ENCODE assay signal across 12 mouse cellular contexts in the genomic region with DNA sequence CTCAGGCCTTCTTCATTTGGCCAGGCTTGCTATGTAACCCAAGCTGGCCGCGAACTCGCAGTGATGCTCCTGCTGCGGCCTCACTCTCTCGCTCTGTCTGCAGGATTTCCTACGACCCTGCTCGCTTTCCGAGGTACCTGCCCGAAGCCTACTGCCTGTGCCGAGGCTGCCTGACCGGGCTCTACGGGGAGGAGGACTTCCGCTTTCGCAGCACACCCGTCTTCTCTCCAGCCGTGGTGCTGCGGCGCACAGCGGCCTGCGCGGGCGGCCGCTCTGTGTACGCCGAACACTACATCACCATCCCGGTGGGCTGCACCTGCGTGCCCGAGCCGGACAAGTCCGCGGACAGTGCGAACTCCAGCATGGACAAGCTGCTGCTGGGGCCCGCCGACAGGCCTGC. TPM values are rescaled to one million over a fixed set of nuclear protein-coding genes. Genes with fewer than 3 reads are reported as not detected.
DNase-seq lines count a peak whose midpoint lies in the region; ATAC-seq and TF ChIP-seq lines count a peak whose summit lies in the region.
"Had no signal": no experiment of that assay in that cellular context is flagged by ENCODE, and none has a peak within 500 bp of the region (broad histone marks: within the 10 kb centered on the region; RNA-seq: fewer than 3 reads in every experiment).

No protein-coding gene starts in this region.

- ATAC-seq in heart, embryonic 12.5 days (ENCODE audit: insufficient number of reproducible peaks, low FRiP score) = 0 out of 2 replicates have a peak, but pooled peaks have one; percentile 29
- ATAC-seq: hindbrain, postnatal 0 days had no signal

- TF ChIP-seq POLR2A in testis, adult 2 months (IDR thresholded peaks at IDR 0.05; ENCODE audit: control insufficient read depth, low read depth, low read length) = no peak

- no peak for TF ChIP-seq CTCF in testis, adult 2 months (IDR thresholded peaks at IDR 0.05; ENCODE audit: control insufficient read depth, insufficient read depth, insufficient replicate concordance, low read depth, low read length)

- H3K27me3 ChIP-seq in heart, embryonic 12.5 days (replicated peaks) = peaks cover 13% of the 10 kb centered on the region; the same call in 1 of the 2 replicates
- no peaks in the 10 kb centered on the region for H3K27me3 ChIP-seq in testis, adult 2 months (ENCODE audit: control insufficient read depth, insufficient read depth, low read length)
- no peaks in the 10 kb centered on the region for H3K27me3 ChIP-seq in splenic B cell, adult 2 months (ENCODE audit: control insufficient read depth, insufficient read depth, low read length, poor library complexity, severe bottlenecking)
- H3K27me3 ChIP-seq: neural tube, embryonic 12.5 days had no signal

- 47% methylated on average over 34 of the region's 34 CpGs for whole genome bisulfite sequencing in heart, embryonic 12.5 days

- H3K4me2 ChIP-seq in heart, embryonic 12.5 days = peak overlapping the region; percentile 59
- H3K4me2 ChIP-seq: neural tube, embryonic 12.5 days had no signal

- H3K36me3 ChIP-seq in heart, embryonic 12.5 days = no peaks in the 10 kb centered on the region
- H3K36me3 ChIP-seq in testis, adult 2 months (ENCODE audit: control insufficient read depth, insufficient read depth, low read length) = no peaks in the 10 kb centered on the region
- no peaks in the 10 kb centered on the region for H3K36me3 ChIP-seq in splenic B cell, adult 2 months (ENCODE audit: control insufficient read depth, insufficient read depth, low read length, poor library complexity, severe bottlenecking)
- H3K36me3 ChIP-seq: neural tube, embryonic 12.5 days had no signal

- no peak overlapping the region for H3K27ac ChIP-seq in heart, embryonic 12.5 days (ENCODE audit: poor library complexity, severe bottlenecking)
- no peak overlapping the region for H3K27ac ChIP-seq in testis, adult 2 months (ENCODE audit: control insufficient read depth, insufficient read depth, low read depth, low read length)
- H3K27ac ChIP-seq: hindbrain, postnatal 0 days; neural tube, embryonic 12.5 days had no signal

- intact Hi-C loops in heart, postnatal 36 days (cut with DNase I) = no loop called here

- no peak for DNase-seq in heart, postnatal 36 days
- DNase-seq in testis, postnatal 10 days (ENCODE audit: low spot score) = no peak
- DNase-seq in induced T-regulatory cell, adult 2 months (ENCODE audit: low read depth) = peak; percentile 15
- peak; percentile 34 for DNase-seq in splenic B cell, adult 2 months (ENCODE audit: low read depth, low spot score)
- DNase-seq in natural killer cell, adult 2 months (ENCODE audit: low spot score in 2 of 2) = no peak
- no peak for DNase-seq in testis, postnatal 14 days (ENCODE audit: low spot score)
- DNase-seq: adrenal gland, adult 2 months; cerebellum, adult 2 months had no signal

- H3K9me3 ChIP-seq in heart, embryonic 12.5 days (replicated peaks) = no peaks in the 10 kb centered on the region; the same call in 1 of the 2 replicates
- H3K9me3 ChIP-seq: neural tube, embryonic 12.5 days had no signal

- 0 out of 2 replicates have a peak overlapping the region, but pooled peaks have one; percentile 52 for H3K9ac ChIP-seq in heart, embryonic 12.5 days
- H3K9ac ChIP-seq: neural tube, embryonic 12.5 days had no signal

- peaks cover 15% of the 10 kb centered on the region for H3K4me1 ChIP-seq in heart, embryonic 12.5 days (replicated peaks)
- peaks cover 5% of the 10 kb centered on the region for H3K4me1 ChIP-seq in testis, adult 2 months (ENCODE audit: control insufficient read depth, insufficient read depth, low read length)

- peak overlapping the region; percentile 24; the same call in 1 of the 2 replicates for H3K4me3 ChIP-seq in heart, embryonic 12.5 days
- peak overlapping the region; percentile 60 for H3K4me3 ChIP-seq in testis, adult 2 months (ENCODE audit: control insufficient read depth, low read depth, low read length)
- H3K4me3 ChIP-seq: neural tube, embryonic 12.5 days had no signal

RNA-seq across cellular contexts. Expression of a gene that starts 17.7 kb away (rescaled TPM):
- 0.79 and 1.2 TPM in 2 replicates for polyA plus RNA-seq in heart, embryonic 12.5 days (2016; fragmentation: Nextera tagmentation; extraction: Ambion mirVana)
- 1 to 10 TPM; 2.5 to 4.9 TPM for total RNA-seq in heart, postnatal 36 days (2021)
- polyA plus RNA-seq in testis, adult 2 months (2012; rRNA removed) = 16.4 and 17.1 TPM in 2 replicates

RNA-seq across cellular contexts. Expression of a gene that starts 29.2 kb away (rescaled TPM):
- 56.4 and 60.4 TPM in 2 replicates for polyA plus RNA-seq in heart, embryonic 12.5 days (2016; fragmentation: Nextera tagmentation; extraction: Ambion mirVana)
- 10 to 100 TPM; 30.6 to 33.2 TPM for total RNA-seq in heart, postnatal 36 days (2021)
- polyA plus RNA-seq in testis, adult 2 months (2012; rRNA removed) = 12.2 and 15.9 TPM in 2 replicates

Comparison
In these comparisons a context has a peak if more than half of its experiments do, and no peak if none do; other contexts are left out.
1. DNase-seq: peak in induced T-regulatory cell, adult 2 months (single experiment) and splenic B cell, adult 2 months (single experiment); none in heart, postnatal 36 days (0 of 2), testis, postnatal 10 days (single experiment), natural killer cell, adult 2 months (0 of 2) and testis, postnatal 14 days (single experiment).